In genomic region chr10:90830268-90830585, GRCm38 (mm10) we compare ENCODE assay signal across 10 mouse cellular contexts.
A peak's percentile ranks its signal among the peaks of the same experiment; 100 is the strongest.
DNase-seq lines count a peak whose midpoint lies in the region; ATAC-seq and TF ChIP-seq lines count a peak whose summit lies in the region.
"Had no signal": no experiment of that assay in that cellular context is flagged by ENCODE, and none has a peak within 500 bp of the region (broad histone marks: within the 10 kb centered on the region; RNA-seq: fewer than 3 reads in every experiment).

No protein-coding gene starts in this region.

- no peak for DNase-seq in intestine, embryonic 14.5 days (ENCODE audit: low spot score)
- DNase-seq in embryonic facial prominence, embryonic 14.5 days (ENCODE audit: low spot score) = no peak
- peak; percentile 38 for DNase-seq in hindbrain, embryonic 10.5 days (ENCODE audit: low spot score)
- DNase-seq in layer of hippocampus, adult 9-10 months (ENCODE audit: low spot score) = no peak
- no peak for DNase-seq in urinary bladder, postnatal 4 days (ENCODE audit: low spot score in 2 of 2)
- DNase-seq: gastrocnemius, postnatal 36 days; kidney, adult 2 months had no signal

- H3K4me3 ChIP-seq in intestine, embryonic 14.5 days (ENCODE audit: low read depth, low read length) = no peak overlapping the region
- no peak overlapping the region for H3K4me3 ChIP-seq in intestine, postnatal 0 days (ENCODE audit: low read depth, low read length)
- H3K4me3 ChIP-seq in embryonic facial prominence, embryonic 14.5 days (ENCODE audit: low read depth, low read length) = peak overlapping the region; percentile 58
- peak overlapping the region; percentile 77 for H3K4me3 ChIP-seq in hindbrain, embryonic 10.5 days
- peak overlapping the region; percentile 69 for H3K4me3 ChIP-seq in midbrain, embryonic 13.5 days (replicated peaks)

- no peak overlapping the region for H3K27ac ChIP-seq in intestine, embryonic 14.5 days (ENCODE audit: low read depth)
- H3K27ac ChIP-seq in intestine, postnatal 0 days (ENCODE audit: low read depth, low read length) = no peak overlapping the region
- H3K27ac ChIP-seq in embryonic facial prominence, embryonic 14.5 days (replicated peaks; ENCODE audit: low read depth, low read length) = no peak overlapping the region
- no peak overlapping the region for H3K27ac ChIP-seq in hindbrain, embryonic 10.5 days
- peak overlapping the region; percentile 36; the same call in 1 of the 2 replicates for H3K27ac ChIP-seq in midbrain, embryonic 13.5 days

- no peak for TF ChIP-seq CTCF in intestine, postnatal 0 days (IDR thresholded peaks at IDR 0.05; ENCODE audit: low read depth)

- H3K36me3 ChIP-seq in intestine, embryonic 14.5 days (ENCODE audit: control insufficient read depth, insufficient read depth, low read length) = no peaks in the 10 kb centered on the region
- no peaks in the 10 kb centered on the region for H3K36me3 ChIP-seq in intestine, postnatal 0 days (ENCODE audit: control insufficient read depth, insufficient read depth)
- H3K36me3 ChIP-seq in embryonic facial prominence, embryonic 14.5 days (ENCODE audit: control insufficient read depth, insufficient read depth, low read length) = no peaks in the 10 kb centered on the region
- H3K36me3 ChIP-seq in hindbrain, embryonic 10.5 days = no peaks in the 10 kb centered on the region
- no peaks in the 10 kb centered on the region for H3K36me3 ChIP-seq in midbrain, embryonic 13.5 days

- H3K4me1 ChIP-seq in intestine, embryonic 14.5 days (replicated peaks; ENCODE audit: control insufficient read depth, insufficient read depth, low read length) = no peaks in the 10 kb centered on the region
- H3K4me1 ChIP-seq in intestine, postnatal 0 days (replicated peaks; ENCODE audit: control insufficient read depth, insufficient read depth, low read length) = no peaks in the 10 kb centered on the region
- no peaks in the 10 kb centered on the region for H3K4me1 ChIP-seq in embryonic facial prominence, embryonic 14.5 days (ENCODE audit: control insufficient read depth, insufficient read depth, low read length)
- peaks cover 20% of the 10 kb centered on the region for H3K4me1 ChIP-seq in hindbrain, embryonic 10.5 days (replicated peaks)
- peaks cover 31% of the 10 kb centered on the region for H3K4me1 ChIP-seq in midbrain, embryonic 13.5 days (replicated peaks)

- peak overlapping the region; percentile 86; the same call in 1 of the 2 replicates for H3K4me2 ChIP-seq in intestine, embryonic 14.5 days (ENCODE audit: low read length)
- H3K4me2 ChIP-seq in intestine, postnatal 0 days (replicated peaks; ENCODE audit: low read depth) = no peak overlapping the region
- peak overlapping the region; percentile 94; the same call in 1 of the 2 replicates for H3K4me2 ChIP-seq in embryonic facial prominence, embryonic 14.5 days (ENCODE audit: low read depth, low read length)
- H3K4me2 ChIP-seq in midbrain, embryonic 13.5 days (replicated peaks) = peak overlapping the region; percentile 77

- 1% methylated on average over 11 of the region's 11 CpGs for WGBS in intestine, embryonic 14.5 days
- 3% methylated on average over 11 of the region's 11 CpGs for WGBS in intestine, postnatal 0 days
- 2% methylated on average over 11 of the region's 11 CpGs for WGBS in embryonic facial prominence, embryonic 14.5 days
- 2% methylated on average over 11 of the region's 11 CpGs for WGBS in hindbrain, embryonic 10.5 days
- under 1% methylated on average over 11 of the region's 11 CpGs for WGBS in midbrain, embryonic 13.5 days

- peaks cover 74% of the 10 kb centered on the region for H3K27me3 ChIP-seq in intestine, embryonic 14.5 days (replicated peaks; ENCODE audit: control insufficient read depth, insufficient read depth, low read length)
- H3K27me3 ChIP-seq in intestine, postnatal 0 days (replicated peaks; ENCODE audit: control insufficient read depth, insufficient read depth, low read length) = peaks cover 58% of the 10 kb centered on the region
- H3K27me3 ChIP-seq in embryonic facial prominence, embryonic 14.5 days (replicated peaks; ENCODE audit: control insufficient read depth, insufficient read depth, low read length) = peaks cover 74% of the 10 kb centered on the region
- H3K27me3 ChIP-seq in hindbrain, embryonic 10.5 days (ENCODE audit: insufficient read depth, poor library complexity, severe bottlenecking) = peaks cover 65% of the 10 kb centered on the region
- H3K27me3 ChIP-seq in midbrain, embryonic 13.5 days = peaks cover 54% of the 10 kb centered on the region

- no peak overlapping the region for H3K9ac ChIP-seq in intestine, embryonic 14.5 days (ENCODE audit: low read length)
- no peak overlapping the region for H3K9ac ChIP-seq in intestine, postnatal 0 days (ENCODE audit: low read depth, low read length)
- no peak overlapping the region for H3K9ac ChIP-seq in embryonic facial prominence, embryonic 14.5 days (ENCODE audit: low read depth, low read length)
- H3K9ac ChIP-seq in midbrain, embryonic 13.5 days (replicated peaks) = peak overlapping the region; percentile 84

- ATAC-seq in intestine, embryonic 14.5 days (replicated peaks; ENCODE audit: low FRiP score, low TSS enrichment, low read depth) = no peak
- ATAC-seq in intestine, postnatal 0 days = no peak
- ATAC-seq in embryonic facial prominence, embryonic 14.5 days (ENCODE audit: low read depth) = no peak
- ATAC-seq in midbrain, embryonic 13.5 days = no peak
- no peak for ATAC-seq in megakaryocyte, adult 5-6 weeks (ENCODE audit: poor library complexity, severe bottlenecking)

- H3K9me3 ChIP-seq in intestine, embryonic 14.5 days (ENCODE audit: control insufficient read depth, low read length) = no peaks in the 10 kb centered on the region
- no peaks in the 10 kb centered on the region for H3K9me3 ChIP-seq in intestine, postnatal 0 days (ENCODE audit: control insufficient read depth)
- no peaks in the 10 kb centered on the region for H3K9me3 ChIP-seq in embryonic facial prominence, embryonic 14.5 days (ENCODE audit: control insufficient read depth, low read length)
- no peaks in the 10 kb centered on the region for H3K9me3 ChIP-seq in hindbrain, embryonic 10.5 days
- H3K9me3 ChIP-seq in midbrain, embryonic 13.5 days = no peaks in the 10 kb centered on the region

Comparison
In these comparisons a context has a peak if more than half of its experiments do, and no peak if none do; other contexts are left out.
1. H3K4me3 ChIP-seq: peak in embryonic facial prominence, embryonic 14.5 days (single experiment), hindbrain, embryonic 10.5 days (single experiment) and midbrain, embryonic 13.5 days (single experiment); none in intestine, embryonic 14.5 days (single experiment) and intestine, postnatal 0 days (single experiment).